Mouse (Mus musculus) E14TG2a.4 (cell line): ENCODE data around the gene Rack1.
"Not testable (repeated sequence)": the region's sequence is repeated elsewhere in the genome, so short reads cannot be mapped to it uniquely, and the experiment has no call there.

Source experiments
- H3K27me3 ChIP-seq: 2 replicates; pipeline ENCODE4 v1.6.1; 2014; ENCODE audit warnings: low read length, control low read depth; ENCODE audit not compliant: insufficient read depth
- H3K36me3 ChIP-seq: 2 replicates; pipeline ENCODE4 v1.6.1; 2014; ENCODE audit warnings: low read length, control low read depth; ENCODE audit not compliant: insufficient read depth
- H3K4me1 ChIP-seq: replicated peaks from 2 replicates; pipeline ENCODE4 v1.6.1; 2014; ENCODE audit warnings: low read depth, low read length, control low read depth
- H3K4me3 ChIP-seq: replicated peaks from 2 replicates; pipeline ENCODE4 v1.5.1; 2014; ENCODE audit warnings: mild to moderate bottlenecking, low read length
- H3K9me3 ChIP-seq: 2 replicates; pipeline ENCODE4 v1.6.1; 2014; ENCODE audit warnings: low read length, control low read depth
- CTCF ChIP-seq: conservative IDR thresholded peaks from 2 replicates; pipeline ENCODE4 v1.5.1; 2014; ENCODE audit warnings: low read length
- NANOG ChIP-seq: IDR thresholded peaks from 2 replicates; pipeline ENCODE4 v1.6.1; 2014; ENCODE audit warnings: borderline replicate concordance, low read length, mixed read lengths
- POU5F1 ChIP-seq: IDR thresholded peaks from 2 replicates; pipeline ENCODE4 v1.6.1; 2014; ENCODE audit warnings: low read length, borderline replicate concordance

The Rack1 gene

GRCm38 (mm10) chr11:48840805-48841204 lies 40.7 kb downstream of the Rack1 start:
- Histone ChIP-seq H3K4me1 (peaks cover 49% of the 10 kb centered on the region), H3K36me3 (no peaks in the 10 kb centered on the region), H3K9me3 (no peaks in the 10 kb centered on the region), H3K27me3 (peaks cover 45% of the 10 kb centered on the region), H3K4me3 (no peak overlapping the region)
- TF ChIP-seq CTCF (no peak), POU5F1 (no peak), NANOG (no peak)

GRCm38 (mm10) chr11:48841213-48841612 lies 41.1 kb downstream of the Rack1 start:
- Histone ChIP-seq H3K9me3 (no peaks in the 10 kb centered on the region), H3K27me3 (peaks cover 43% of the 10 kb centered on the region), H3K4me1 (peaks cover 49% of the 10 kb centered on the region), H3K36me3 (no peaks in the 10 kb centered on the region), H3K4me3 (no peak overlapping the region)
- TF ChIP-seq CTCF (no peak), POU5F1 (no peak), NANOG (no peak)

GRCm38 (mm10) chr11:48842378-48842792 lies 42.3 kb downstream of the Rack1 start:
- no peaks in the 10 kb centered on the region for H3K9me3 ChIP-seq
- TF ChIP-seq CTCF (no peak), NANOG (no peak), POU5F1 (no peak)
- no peaks in the 10 kb centered on the region for H3K36me3 ChIP-seq
- H3K4me3 ChIP-seq: no peak overlapping the region
- H3K4me1 ChIP-seq: peaks cover 44% of the 10 kb centered on the region
- peaks cover 31% of the 10 kb centered on the region for H3K27me3 ChIP-seq

GRCm38 (mm10) chr11:48843202-48843601 lies 43.1 kb downstream of the Rack1 start:
- H3K4me1 ChIP-seq: peaks cover 50% of the 10 kb centered on the region
- H3K4me3 ChIP-seq: no peak overlapping the region
- H3K9me3 ChIP-seq: no peaks in the 10 kb centered on the region
- peaks cover 23% of the 10 kb centered on the region for H3K27me3 ChIP-seq
- TF ChIP-seq POU5F1 (no peak), NANOG (no peak), CTCF (no peak)
- H3K36me3 ChIP-seq: no peaks in the 10 kb centered on the region

GRCm38 (mm10) chr11:48844309-48844708 lies 44.2 kb downstream of the Rack1 start:
- Histone ChIP-seq H3K9me3 (no peaks in the 10 kb centered on the region), H3K4me1 (peaks cover 46% of the 10 kb centered on the region), H3K36me3 (no peaks in the 10 kb centered on the region), H3K4me3 (no peak overlapping the region), H3K27me3 (peaks cover 23% of the 10 kb centered on the region)
- no peak for TF ChIP-seq POU5F1
- no peak for TF ChIP-seq NANOG
- no peak for TF ChIP-seq CTCF

GRCm38 (mm10) chr11:48845244-48845815 lies 45.2 kb downstream of the Rack1 start:
- H3K4me1 ChIP-seq: peaks cover 47% of the 10 kb centered on the region
- H3K36me3 ChIP-seq: no peaks in the 10 kb centered on the region
- H3K9me3 ChIP-seq: no peaks in the 10 kb centered on the region
- TF ChIP-seq POU5F1 (no peak), NANOG (no peak), CTCF (no peak)
- peaks cover 22% of the 10 kb centered on the region for H3K27me3 ChIP-seq
- H3K4me3 ChIP-seq: no peak overlapping the region; the same call in 1 of the 2 replicates

- not testable (repeated sequence) for H3K9me3 ChIP-seq, H3K36me3 ChIP-seq, H3K4me3 ChIP-seq
- H3K4me1 ChIP-seq: peaks cover 51% of the 10 kb centered on the region
- peaks cover 21% of the 10 kb centered on the region for H3K27me3 ChIP-seq
Measured at GRCm38 (mm10) chr11:48846362-48846761, 46.2 kb downstream of the Rack1 start.

GRCm38 (mm10) chr11:48846881-48847280 lies 46.7 kb downstream of the Rack1 start:
- TF ChIP-seq NANOG: no peak
- no peak for TF ChIP-seq CTCF
- TF ChIP-seq POU5F1: no peak
- Histone ChIP-seq H3K27me3 (peaks cover 21% of the 10 kb centered on the region), H3K4me1 (peaks cover 51% of the 10 kb centered on the region), H3K36me3 (no peaks in the 10 kb centered on the region), H3K9me3 (no peaks in the 10 kb centered on the region), H3K4me3 (no peak overlapping the region)

- H3K4me1 ChIP-seq: peaks cover 74% of the 10 kb centered on the region
- no peaks in the 10 kb centered on the region for H3K9me3 ChIP-seq
- TF ChIP-seq NANOG: no peak
- no peak for TF ChIP-seq POU5F1
- TF ChIP-seq CTCF: no peak
- H3K4me3 ChIP-seq: peak overlapping the region; percentile 74
- H3K27me3 ChIP-seq: peaks cover 44% of the 10 kb centered on the region
- H3K36me3 ChIP-seq: no peaks in the 10 kb centered on the region
Measured at GRCm38 (mm10) chr11:48850240-48850639, 50.1 kb downstream of the Rack1 start.
